In genomic region chr10:73564216-73564615, GRCm38 (mm10) we compare ENCODE assay signal across 8 mouse cellular contexts.
DNase-seq lines count a peak whose midpoint lies in the region; ATAC-seq and TF ChIP-seq lines count a peak whose summit lies in the region.

No protein-coding gene starts in this region.

- ATAC-seq in hindbrain, postnatal 0 days = no peak
- ATAC-seq in hindbrain, embryonic 14.5 days (ENCODE audit: low FRiP score) = no peak

- no peaks in the 10 kb centered on the region for H3K4me1 ChIP-seq in hindbrain, postnatal 0 days (ENCODE audit: insufficient read depth, low read length)
- no peaks in the 10 kb centered on the region for H3K4me1 ChIP-seq in hindbrain, embryonic 14.5 days (replicated peaks; ENCODE audit: control insufficient read depth, insufficient read depth, low read length)

- DNase-seq in hindbrain, postnatal 0 days (ENCODE audit: low spot score) = peak; percentile 23
- no peak for DNase-seq in hindbrain, embryonic 14.5 days (ENCODE audit: low spot score)
- DNase-seq in ZHBTc4 (ENCODE audit: low read depth, low spot score) = peak; percentile 23
- DNase-seq in embryo, embryonic 10 days (ENCODE audit: low spot score) = peak; percentile 29
- peak; percentile 8 to 64 for DNase-seq in left cerebral cortex, postnatal 25 days (ENCODE audit: low spot score in 2 of 2)
- no peak for DNase-seq in B cell, adult 2 months
- no peak for DNase-seq in lung, postnatal 36 days
- DNase-seq in gastrocnemius, postnatal 25 days = no peak

- H3K4me3 ChIP-seq in hindbrain, postnatal 0 days (ENCODE audit: low read length) = no peak overlapping the region
- H3K4me3 ChIP-seq in hindbrain, embryonic 14.5 days (replicated peaks; ENCODE audit: low read length) = no peak overlapping the region

- peak; percentile 62 for TF ChIP-seq CTCF in hindbrain, postnatal 0 days (IDR thresholded peaks at IDR 0.05; ENCODE audit: low read depth)

- no peaks in the 10 kb centered on the region for H3K27me3 ChIP-seq in hindbrain, postnatal 0 days (ENCODE audit: insufficient read depth, low read length)
- no peaks in the 10 kb centered on the region for H3K27me3 ChIP-seq in hindbrain, embryonic 14.5 days (ENCODE audit: control insufficient read depth, insufficient read depth, low read length)

- no peak overlapping the region for H3K27ac ChIP-seq in hindbrain, postnatal 0 days
- H3K27ac ChIP-seq in hindbrain, embryonic 14.5 days = no peak overlapping the region

- H3K9me3 ChIP-seq in hindbrain, postnatal 0 days (ENCODE audit: low read length) = no peaks in the 10 kb centered on the region
- H3K9me3 ChIP-seq in hindbrain, embryonic 14.5 days (ENCODE audit: control insufficient read depth, low read length) = no peaks in the 10 kb centered on the region

- H3K36me3 ChIP-seq in hindbrain, postnatal 0 days (ENCODE audit: insufficient read depth, low read length) = no peaks in the 10 kb centered on the region
- H3K36me3 ChIP-seq in hindbrain, embryonic 14.5 days (replicated peaks; ENCODE audit: control insufficient read depth, insufficient read depth) = no peaks in the 10 kb centered on the region

- 69% methylated on average over 7 of the region's 7 CpGs for WGBS in hindbrain, postnatal 0 days
- WGBS in hindbrain, embryonic 14.5 days = 70% methylated on average over 7 of the region's 7 CpGs

- no peak overlapping the region for H3K9ac ChIP-seq in hindbrain, postnatal 0 days (replicated peaks; ENCODE audit: low read length)
- H3K9ac ChIP-seq in hindbrain, embryonic 14.5 days = no peak overlapping the region

- intact Hi-C loops in left cerebral cortex, postnatal 25 days (cut with DNase I) = loop anchor here (10.0 kb wide), 1 partner anchor 901 kb away; no protein-coding TSS in a partner anchor

- no peak overlapping the region for H3K4me2 ChIP-seq in hindbrain, postnatal 0 days (ENCODE audit: low read depth, low read length)
- no peak overlapping the region for H3K4me2 ChIP-seq in hindbrain, embryonic 14.5 days (replicated peaks)

Comparison
In these comparisons a context has a peak if more than half of its experiments do, and no peak if none do; other contexts are left out.
1. DNase-seq: peak in hindbrain, postnatal 0 days (single experiment), ZHBTc4 (single experiment), embryo, embryonic 10 days (single experiment) and left cerebral cortex, postnatal 25 days (2 of 2); none in hindbrain, embryonic 14.5 days (single experiment), B cell, adult 2 months (0 of 2), lung, postnatal 36 days (single experiment) and gastrocnemius, postnatal 25 days (single experiment).